ENCODE assay signal across 8 mouse cellular contexts in the genomic region with DNA sequence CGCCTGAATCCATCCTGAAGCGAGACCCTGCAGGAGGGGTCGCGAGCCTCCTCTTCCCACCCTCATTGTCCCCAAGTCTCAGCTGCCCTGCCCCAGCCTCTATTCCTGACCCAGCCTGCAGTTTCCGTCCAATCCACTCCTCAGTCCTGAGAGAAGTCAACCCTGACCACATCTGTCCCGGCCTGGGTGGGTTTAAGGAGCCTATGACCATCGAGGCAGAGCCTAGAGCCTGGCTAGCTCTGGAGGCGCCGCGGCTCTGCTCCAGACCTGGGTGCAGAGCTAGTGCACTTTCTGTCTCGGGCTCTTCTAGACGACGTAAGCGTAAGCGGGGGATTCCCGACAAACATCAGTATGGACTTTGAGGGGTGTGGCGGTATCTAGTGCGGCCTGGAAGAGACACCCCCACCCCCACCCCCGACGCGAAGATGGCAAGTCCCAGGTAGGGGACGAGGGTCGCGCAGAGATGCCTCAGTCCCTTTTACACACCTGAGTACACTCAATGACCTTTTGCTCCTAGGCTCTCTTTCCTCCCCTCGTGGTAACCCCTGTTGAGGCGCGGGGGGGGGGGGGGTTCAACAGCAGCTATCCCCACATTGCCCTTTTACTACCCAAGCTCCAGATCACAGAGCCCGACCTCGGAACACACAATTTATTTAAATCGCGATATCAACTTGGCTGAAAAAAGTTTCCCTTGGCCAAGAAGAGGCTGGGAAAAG. TPM values are rescaled to one million over a fixed set of nuclear protein-coding genes. Genes with fewer than 3 reads are reported as not detected.
A peak's percentile ranks its signal among the peaks of the same experiment; 100 is the strongest.
DNase-seq lines count a peak whose midpoint lies in the region; ATAC-seq lines count a peak whose summit lies in the region.

No protein-coding gene starts in this region.

- ATAC-seq in kidney, embryonic 15.5 days (replicated peaks; ENCODE audit: low FRiP score), result peak; percentile 11
- ATAC-seq in midbrain, embryonic 13.5 days, result peak; percentile 32

- under 1% methylated on average over 31 of the region's 31 CpGs for WGBS in kidney, embryonic 15.5 days
- under 1% methylated on average over 31 of the region's 31 CpGs for WGBS in hindbrain, embryonic 10.5 days
- WGBS in midbrain, embryonic 13.5 days, result 2% methylated on average over 31 of the region's 31 CpGs

- H3K27ac ChIP-seq in kidney, embryonic 15.5 days, result no peak overlapping the region
- H3K27ac ChIP-seq in hindbrain, embryonic 10.5 days, result peak overlapping the region; percentile 90
- peak overlapping the region; percentile 89 for H3K27ac ChIP-seq in midbrain, embryonic 13.5 days

- peaks cover 82% of the 10 kb centered on the region for H3K4me1 ChIP-seq in kidney, embryonic 15.5 days
- peaks cover 86% of the 10 kb centered on the region for H3K4me1 ChIP-seq in hindbrain, embryonic 10.5 days (replicated peaks)
- peaks cover 73% of the 10 kb centered on the region for H3K4me1 ChIP-seq in midbrain, embryonic 13.5 days (replicated peaks)

- H3K9me3 ChIP-seq in kidney, embryonic 15.5 days (replicated peaks), result no peaks in the 10 kb centered on the region
- H3K9me3 ChIP-seq in hindbrain, embryonic 10.5 days, result no peaks in the 10 kb centered on the region
- H3K9me3 ChIP-seq in midbrain, embryonic 13.5 days, result no peaks in the 10 kb centered on the region

- no peak for DNase-seq in kidney, adult 18-20 months
- peak; percentile 54 for DNase-seq in R1 (ENCODE audit: low read depth, low spot score)
- no peak for DNase-seq in hindbrain, embryonic 10.5 days (ENCODE audit: low spot score)
- DNase-seq in urinary bladder, postnatal 10 days (ENCODE audit: low spot score), result no peak
- DNase-seq in layer of hippocampus, postnatal 14 days (ENCODE audit: low spot score in 2 of 2), result no peak
- no peak for DNase-seq in cerebellum, adult 11 months

- H3K9ac ChIP-seq in kidney, embryonic 15.5 days, result peak overlapping the region; percentile 40; the same call in 1 of the 2 replicates
- H3K9ac ChIP-seq in midbrain, embryonic 13.5 days (replicated peaks), result peak overlapping the region; percentile 88

- H3K4me2 ChIP-seq in kidney, embryonic 15.5 days, result peak overlapping the region; percentile 96
- peak overlapping the region; percentile 88 for H3K4me2 ChIP-seq in midbrain, embryonic 13.5 days (replicated peaks)

- H3K27me3 ChIP-seq in kidney, embryonic 15.5 days, result peaks cover 87% of the 10 kb centered on the region
- H3K27me3 ChIP-seq in hindbrain, embryonic 10.5 days (ENCODE audit: insufficient read depth, poor library complexity, severe bottlenecking), result peaks cover 90% of the 10 kb centered on the region
- H3K27me3 ChIP-seq in midbrain, embryonic 13.5 days, result peaks cover 77% of the 10 kb centered on the region

- H3K36me3 ChIP-seq in kidney, embryonic 15.5 days, result peaks cover 9% of the 10 kb centered on the region
- H3K36me3 ChIP-seq in hindbrain, embryonic 10.5 days, result peaks cover 11% of the 10 kb centered on the region
- peaks cover 7% of the 10 kb centered on the region for H3K36me3 ChIP-seq in midbrain, embryonic 13.5 days

- H3K4me3 ChIP-seq in kidney, embryonic 15.5 days (replicated peaks), result peak overlapping the region; percentile 83
- peak overlapping the region; percentile 80 for H3K4me3 ChIP-seq in hindbrain, embryonic 10.5 days
- H3K4me3 ChIP-seq in midbrain, embryonic 13.5 days (replicated peaks), result peak overlapping the region; percentile 80

RNA-seq across cellular contexts. Expression of a gene that starts 1.1 kb away (rescaled TPM):
- polyA plus RNA-seq in kidney, embryonic 15.5 days (2015; fragmentation: Nextera tagmentation; extraction: Ambion mirVana), result 9.8 and 10.3 TPM in 2 replicates
- polyA plus RNA-seq in hindbrain, embryonic 10.5 days (2016; fragmentation: Nextera tagmentation; extraction: Ambion mirVana), result 11.2 and 13.0 TPM in 2 replicates
- polyA plus RNA-seq in midbrain, embryonic 13.5 days (2015; fragmentation: Nextera tagmentation; extraction: Ambion mirVana), result 9.8 and 15.2 TPM in 2 replicates
- total RNA-seq in layer of hippocampus, postnatal 14 days (2021), result 10 to 100 TPM; 15.0 to 15.2 TPM

RNA-seq across cellular contexts. Expression of a gene that starts 19.1 kb away (rescaled TPM):
- 38.9 and 40.7 TPM in 2 replicates for polyA plus RNA-seq in kidney, embryonic 15.5 days (2015; fragmentation: Nextera tagmentation; extraction: Ambion mirVana)
- polyA plus RNA-seq in hindbrain, embryonic 10.5 days (2016; fragmentation: Nextera tagmentation; extraction: Ambion mirVana), result 86.6 and 112 TPM in 2 replicates
- polyA plus RNA-seq in midbrain, embryonic 13.5 days (2015; fragmentation: Nextera tagmentation; extraction: Ambion mirVana), result 34.7 and 35.5 TPM in 2 replicates
- 1 to 10 TPM; 3.6 to 4.2 TPM for total RNA-seq in layer of hippocampus, postnatal 14 days (2021)

RNA-seq across cellular contexts. Expression of a gene that starts 44.1 kb away (rescaled TPM):
- polyA plus RNA-seq in kidney, embryonic 15.5 days (2015; fragmentation: Nextera tagmentation; extraction: Ambion mirVana), result 8.6 and 9.9 TPM in 2 replicates
- 4.4 and 8.2 TPM in 2 replicates for polyA plus RNA-seq in hindbrain, embryonic 10.5 days (2016; fragmentation: Nextera tagmentation; extraction: Ambion mirVana)
- polyA plus RNA-seq in midbrain, embryonic 13.5 days (2015; fragmentation: Nextera tagmentation; extraction: Ambion mirVana), result 14.1 and 16.3 TPM in 2 replicates
- total RNA-seq in layer of hippocampus, postnatal 14 days (2021), result 10 to 100 TPM; 59.1 to 59.4 TPM

RNA-seq across cellular contexts. Expression of a gene that starts 53.9 kb away (rescaled TPM):
- polyA plus RNA-seq in kidney, embryonic 15.5 days (2015; fragmentation: Nextera tagmentation; extraction: Ambion mirVana), result not detected in 2 replicates
- not detected in 2 replicates for polyA plus RNA-seq in hindbrain, embryonic 10.5 days (2016; fragmentation: Nextera tagmentation; extraction: Ambion mirVana)
- not detected in 2 replicates for polyA plus RNA-seq in midbrain, embryonic 13.5 days (2015; fragmentation: Nextera tagmentation; extraction: Ambion mirVana)
- total RNA-seq in layer of hippocampus, postnatal 14 days (2021), result not detected
